Mouse (Mus musculus) thymus, adult 2 months (tissue): ENCODE measurements around the gene Tbc1d4.

Experiments used
- CTCF ChIP-seq: fragments of 200-500 bp; IDR thresholded peaks from 2 replicates; pipeline ENCODE4 v1.5.1; 2012; ENCODE audit warnings: mild to moderate bottlenecking, control low read depth, low read length, moderate library complexity, borderline replicate concordance; ENCODE audit not compliant: control insufficient read depth, poor library complexity, insufficient read depth; ENCODE audit errors: extremely low read depth
- POLR2A ChIP-seq: fragments of 200-500 bp; IDR thresholded peaks from 2 replicates; pipeline ENCODE4 v1.6.1; 2012; ENCODE audit warnings: mild to moderate bottlenecking, low read length, control low read depth, moderate library complexity; ENCODE audit not compliant: control insufficient read depth, poor library complexity, insufficient read depth; ENCODE audit errors: extremely low read depth

DNA sequence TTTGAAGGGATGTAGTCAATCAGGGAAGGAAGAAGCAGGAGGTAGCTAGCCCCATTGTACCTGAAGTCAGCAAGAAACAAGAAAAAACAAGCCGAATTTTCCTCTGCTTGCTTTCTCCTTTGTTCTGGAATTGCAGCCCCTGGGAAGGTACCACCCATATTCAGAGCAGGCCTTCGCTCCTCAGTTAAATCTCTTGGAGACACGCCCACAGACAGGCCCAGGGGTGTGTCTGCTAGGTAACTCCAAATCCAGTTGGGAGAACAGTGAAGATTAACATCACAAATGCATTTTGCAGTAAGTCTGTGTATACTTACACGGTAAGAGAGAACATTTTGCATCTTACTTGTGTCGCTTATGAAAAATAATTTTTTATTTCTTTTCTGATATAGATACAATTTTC, 92.1 kb downstream of the Tbc1d4 start:
- TF ChIP-seq POLR2A (no peak), CTCF (no peak)
